Mouse (Mus musculus): ENCODE data around the gene Prok1. TPM values are rescaled to one million over a fixed set of nuclear protein-coding genes. Genes with fewer than 3 reads are reported as not detected.

Gene Prok1
- polyA plus RNA-seq (2012; rRNA removed), result 0.71 and 0.86 TPM in 2 replicates

GRCm38 (mm10) chr3:107239607-107240006 is at the start of gene Prok1:
TSS of gene Prok1 (minus strand) at chr3:107239707.

GRCm38 (mm10) chr3:107278479-107279269 is 39.2 kb upstream of the Prok1 start, which contains the start of gene Lamtor5:
TSS of gene Lamtor5 (plus strand) at chr3:107278858.

GRCm38 (mm10) chr3:107230527-107230926 is 9.0 kb downstream of the Prok1 start, which contains the start of gene A630076J17Rik:
TSS of gene A630076J17Rik (plus strand) at chr3:107230614.

GRCm38 (mm10) chr3:107221608-107222007 is 17.9 kb downstream of the Prok1 start, which contains the start of gene Cym:
TSS of gene Cym (minus strand) at chr3:107221732.

Other genes starting within 250 kb of the Prok1 start
- gene Kcna3, start 203.5 kb downstream of the Prok1 start, polyA plus RNA-seq (2012; rRNA removed), result 6.1 and 7.5 TPM in 2 replicates
- 1.9 and 2.7 TPM in 2 replicates for gene Kcna2, start 138.6 kb downstream of the Prok1 start, polyA plus RNA-seq (2012; rRNA removed)
- gene Kcna10, start 56.7 kb downstream of the Prok1 start, polyA plus RNA-seq (2012; rRNA removed), result not detected in 2 replicates
- 0.71 and 0.96 TPM in 2 replicates for gene Cym, start 18.0 kb downstream of the Prok1 start, polyA plus RNA-seq (2012; rRNA removed)
- gene A630076J17Rik, start 9.1 kb downstream of the Prok1 start, polyA plus RNA-seq (2012; rRNA removed), result not detected in 2 replicates
- gene Lamtor5, start 39.2 kb upstream of the Prok1 start, polyA plus RNA-seq (2012; rRNA removed), result 108 and 140 TPM in 2 replicates
- gene Slc16a4, start 51.5 kb upstream of the Prok1 start, polyA plus RNA-seq (2012; rRNA removed), result 1.0 and 1.8 TPM in 2 replicates
- gene Rbm15, start 94.0 kb upstream of the Prok1 start, polyA plus RNA-seq (2012; rRNA removed), result 5.0 and 5.6 TPM in 2 replicates
- gene Kcnc4, start 219.8 kb upstream of the Prok1 start, polyA plus RNA-seq (2012; rRNA removed), result 6.9 and 9.5 TPM in 2 replicates

Measured in central nervous system, embryonic 14 days (tissue).